Mouse (Mus musculus) cerebellum, postnatal 14 days (tissue): ENCODE results near the gene Usp8.

Experiments
- DNase-seq, 2 experiments: peaks; one replicate each; pipeline ENCODE4 v3.0.0; 2021; ENCODE audit warnings: mixed read lengths in 2 of 2

The Usp8 gene

GRCm38 (mm10) chr2:126743389-126743788 lies 36.3 kb downstream of the Usp8 start:
- no peak for DNase-seq

- no peak for DNase-seq
These were observed 48.5 kb downstream of the Usp8 start for GRCm38 (mm10) chr2:126755664-126756063.

DNA sequence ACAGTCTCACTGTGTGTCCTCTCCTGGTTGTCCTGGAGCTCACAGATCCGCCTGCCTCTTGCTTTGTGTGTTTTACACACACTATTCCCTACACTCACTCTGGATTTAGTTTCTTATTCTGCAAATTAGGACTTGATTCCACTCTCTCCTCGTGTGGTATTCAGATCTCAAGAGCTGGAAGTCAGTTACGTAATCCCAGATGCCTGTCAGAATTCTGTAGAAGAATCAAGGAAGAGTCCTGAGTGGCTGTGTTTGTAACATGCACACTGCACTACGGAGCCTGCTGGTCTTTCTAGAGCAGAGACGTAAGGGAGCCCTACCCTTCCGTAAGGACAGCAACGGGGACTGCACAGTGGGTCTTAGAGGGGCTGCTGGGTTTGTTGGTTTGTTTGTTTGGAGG lies 52.2 kb downstream of the Usp8 start:
- DNase-seq, result no peak

DNA sequence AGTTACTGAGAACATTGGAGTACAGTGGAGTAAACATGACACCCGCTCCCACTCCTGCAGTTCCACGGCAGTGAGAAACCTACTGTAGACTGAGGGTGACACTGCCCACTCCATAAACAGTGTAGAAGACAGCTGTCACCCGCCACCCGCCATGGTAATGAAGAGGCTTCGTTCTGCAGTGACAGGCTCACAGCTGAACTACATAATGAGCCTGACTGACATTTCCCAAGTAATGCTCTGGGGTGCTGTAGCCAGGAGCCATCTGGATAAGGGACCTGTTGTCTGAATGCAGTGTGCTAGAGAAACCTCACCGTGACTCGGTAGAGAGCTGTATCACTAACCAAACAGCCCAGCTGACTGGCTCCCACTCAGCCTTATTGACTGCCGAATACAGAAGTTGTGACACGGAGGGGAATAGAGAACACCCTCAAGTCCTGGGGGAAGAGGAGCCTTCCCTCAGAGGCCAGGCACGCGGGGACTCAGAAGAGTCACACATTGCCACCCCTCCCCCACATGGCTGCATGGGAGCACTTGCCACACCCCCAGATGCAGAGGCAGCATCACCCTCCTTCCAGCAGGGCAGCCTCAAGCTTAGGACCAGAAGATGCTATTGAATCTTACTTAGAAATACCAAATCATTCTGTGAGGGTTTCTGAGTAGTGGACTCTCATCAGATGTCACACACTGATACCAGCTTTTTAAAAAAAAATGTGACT lies 58.9 kb downstream of the Usp8 start:
- DNase-seq, result peak in 1 of 2 experiments; percentile 8

DNA sequence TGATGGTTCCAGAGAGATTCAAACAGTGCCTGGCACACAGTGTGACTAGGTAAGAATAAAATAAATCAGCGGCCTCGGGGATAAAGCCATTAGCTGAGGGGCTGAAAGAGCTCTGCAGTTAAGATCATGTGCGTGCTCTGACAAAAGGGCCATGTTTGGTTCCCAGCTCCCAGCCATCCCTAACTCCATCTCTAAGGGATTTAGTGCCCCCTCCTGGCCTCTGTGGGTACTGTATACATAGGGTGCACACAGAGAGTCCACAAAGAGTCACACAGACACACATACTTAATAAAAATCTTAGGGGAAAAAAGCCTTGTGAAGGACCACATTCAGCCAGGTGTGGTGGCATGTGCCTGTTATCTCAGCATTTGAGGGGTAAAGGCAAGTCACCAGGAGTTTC lies 60.5 kb downstream of the Usp8 start:
- DNase-seq, result peak in 1 of 2 experiments; percentile 12

- peak; percentile 12 to 15 for DNase-seq
These were observed 61.1 kb downstream of the Usp8 start for GRCm38 (mm10) chr2:126768194-126768593.

- peak in 1 of 2 experiments; percentile 12 for DNase-seq
These were observed 62.5 kb downstream of the Usp8 start for GRCm38 (mm10) chr2:126769431-126770181.

GRCm38 (mm10) chr2:126772217-126772616 lies 65.1 kb downstream of the Usp8 start:
- no peak for DNase-seq

GRCm38 (mm10) chr2:126775951-126776350 lies 68.8 kb downstream of the Usp8 start:
- DNase-seq, result no peak

DNA sequence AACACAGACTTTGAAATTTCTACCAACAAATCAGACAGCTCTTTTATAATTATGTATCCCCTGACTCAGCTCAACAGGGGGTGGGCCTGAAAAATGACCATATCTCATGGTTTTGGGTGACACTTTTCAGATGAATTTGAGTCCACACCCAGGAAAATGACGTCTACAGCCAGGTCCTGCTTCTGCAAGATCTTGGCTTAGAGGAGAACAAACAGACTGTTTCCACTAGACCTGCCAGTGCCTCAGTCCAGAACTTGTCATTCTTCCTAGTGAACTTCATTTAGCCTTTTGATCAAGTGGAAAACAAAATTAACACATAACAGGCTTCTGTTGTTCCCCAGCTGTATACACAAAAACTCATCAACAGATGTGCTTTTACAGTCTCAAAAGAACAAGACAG lies 69.3 kb downstream of the Usp8 start:
- no peak for DNase-seq

DNA sequence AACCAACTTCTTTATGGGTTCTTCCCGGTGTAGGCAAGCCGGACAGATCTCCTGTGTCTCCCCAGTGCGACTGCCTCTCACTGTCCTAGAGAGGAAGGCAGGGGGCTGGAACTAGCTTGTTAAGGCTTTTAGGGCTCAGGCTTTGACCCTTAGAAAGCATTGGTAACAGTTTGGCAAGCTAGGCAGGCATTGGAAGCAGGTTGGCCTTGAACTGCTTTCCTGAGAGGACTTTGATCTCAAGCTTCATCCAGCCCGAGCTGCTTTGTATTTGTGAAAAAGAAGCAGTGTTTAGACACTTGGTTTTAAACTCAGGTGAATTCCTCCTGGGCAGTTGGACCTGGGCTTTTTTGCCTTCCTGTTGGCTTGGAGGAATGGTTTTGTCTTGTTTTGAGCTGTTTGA lies 71.7 kb downstream of the Usp8 start:
- DNase-seq, result no peak

DNA sequence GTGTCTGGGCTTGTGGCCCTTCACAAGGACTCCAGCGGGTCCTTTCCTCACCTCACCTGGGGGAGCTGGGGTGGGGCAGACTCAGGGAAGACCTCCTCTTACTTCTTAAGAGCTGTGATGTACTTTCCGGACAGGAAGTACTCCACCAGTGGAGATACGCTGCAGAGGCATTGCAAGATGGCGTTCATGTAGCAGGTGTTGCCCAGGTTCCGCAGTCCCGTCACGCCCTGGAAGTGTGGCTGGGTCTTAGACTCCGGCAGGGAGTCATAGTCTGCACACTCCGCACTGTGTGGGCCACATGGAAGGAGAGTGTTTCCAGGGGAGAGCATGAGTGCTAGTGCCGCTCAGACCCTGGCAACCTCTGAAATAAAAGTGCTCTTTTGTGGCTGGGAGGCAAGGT lies 73.2 kb downstream of the Usp8 start:
- DNase-seq, result no peak

DNA sequence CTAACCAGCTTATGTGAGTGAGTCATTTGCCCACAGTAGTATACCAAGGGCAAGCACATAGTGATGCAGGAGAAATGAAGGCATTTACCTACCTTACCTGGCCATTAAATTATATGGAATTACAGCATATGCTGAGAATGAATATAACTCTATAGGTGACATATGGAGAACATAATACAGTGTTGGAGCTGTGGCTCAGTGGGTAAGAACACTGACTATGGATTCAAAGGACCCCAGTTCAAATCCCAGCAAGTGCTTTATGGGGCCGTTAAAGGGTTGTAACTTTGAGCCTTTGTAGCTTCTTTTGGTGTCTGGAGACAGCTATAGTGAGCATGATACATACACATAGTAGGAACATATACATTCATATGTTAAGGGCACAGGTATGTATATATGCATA lies 74.3 kb downstream of the Usp8 start:
- DNase-seq, result no peak

GRCm38 (mm10) chr2:126782433-126782832 lies 75.3 kb downstream of the Usp8 start:
- peak; percentile 82 to 85 for DNase-seq

DNA sequence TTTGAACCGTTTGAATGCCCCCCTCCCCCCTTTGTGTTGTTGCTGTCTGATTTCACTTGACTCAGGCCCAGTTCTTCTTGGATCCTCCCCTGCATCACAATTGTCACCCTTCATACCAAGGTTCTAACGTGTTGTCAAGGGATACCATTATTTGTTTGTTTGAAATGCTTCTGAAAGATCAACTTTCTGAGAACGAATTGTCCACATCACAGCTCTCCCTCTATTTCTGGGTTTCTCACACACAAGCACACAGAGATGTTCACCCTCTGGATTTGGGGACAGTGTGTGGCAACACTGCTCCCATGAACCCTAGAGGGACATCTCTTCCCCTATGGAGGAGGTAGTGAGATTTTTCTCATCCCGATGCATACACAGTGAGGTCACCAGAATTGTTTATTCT lies 76.2 kb downstream of the Usp8 start, which contains the start of gene Usp50:
Gene Usp50 (minus strand): TSS at position 101 of the 400 bp plus-strand sequence.
- DNase-seq, result no peak

DNA sequence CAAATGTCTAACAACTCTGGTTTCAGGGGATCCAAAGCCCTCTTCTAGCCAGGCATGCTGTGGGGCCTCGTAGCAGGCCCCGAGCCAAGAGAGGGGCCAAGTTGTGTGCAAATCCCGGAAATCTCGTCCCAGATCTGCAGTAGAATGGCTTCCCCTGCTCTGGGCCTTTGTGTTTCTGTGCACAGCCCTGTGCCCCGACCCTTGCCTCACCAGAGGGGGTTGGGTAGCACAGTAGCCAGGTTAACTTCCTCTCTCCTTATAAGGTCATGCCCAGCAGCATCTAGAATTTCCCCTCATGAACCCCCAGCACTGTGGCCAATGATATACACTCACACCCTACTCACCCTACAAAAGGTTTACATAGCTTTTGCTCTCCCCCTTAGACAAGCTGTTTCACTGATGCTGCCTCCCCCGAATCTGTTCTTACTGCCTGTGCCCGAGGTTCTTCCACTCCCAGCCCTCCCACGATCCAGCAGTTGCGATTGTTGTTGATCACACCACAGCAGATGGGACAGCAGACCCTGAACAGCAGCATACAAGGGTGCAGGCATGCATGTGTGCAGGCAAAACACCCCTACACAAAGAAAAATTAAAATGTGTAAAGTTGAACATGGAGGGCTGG lies 80.7 kb downstream of the Usp8 start:
- DNase-seq, result no peak

- no peak for DNase-seq
These were observed 85.5 kb downstream of the Usp8 start for GRCm38 (mm10) chr2:126792611-126793010.

GRCm38 (mm10) chr2:126795708-126796107 lies 88.6 kb downstream of the Usp8 start:
- no peak for DNase-seq

GRCm38 (mm10) chr2:126798455-126798854 lies 91.3 kb downstream of the Usp8 start:
- DNase-seq, result no peak

- no peak for DNase-seq
These were observed 94.9 kb downstream of the Usp8 start for GRCm38 (mm10) chr2:126801980-126802379.
